Mouse (Mus musculus) heart, adult 9 months (tissue): ENCODE measurements around the gene Mex3d.
A peak's percentile ranks its signal among the peaks of the same experiment; 100 is the strongest.
"Not testable (repeated sequence)": the region's sequence is repeated elsewhere in the genome, so short reads cannot be mapped to it uniquely, and the experiment has no call there.

ENCODE experiments used
- DNase-seq, 2 experiments: peaks; one replicate each; pipeline ENCODE4 v3.0.0; 2022; ENCODE audit warnings: low spot score in 2 of 2

Gene Mex3d

DNA sequence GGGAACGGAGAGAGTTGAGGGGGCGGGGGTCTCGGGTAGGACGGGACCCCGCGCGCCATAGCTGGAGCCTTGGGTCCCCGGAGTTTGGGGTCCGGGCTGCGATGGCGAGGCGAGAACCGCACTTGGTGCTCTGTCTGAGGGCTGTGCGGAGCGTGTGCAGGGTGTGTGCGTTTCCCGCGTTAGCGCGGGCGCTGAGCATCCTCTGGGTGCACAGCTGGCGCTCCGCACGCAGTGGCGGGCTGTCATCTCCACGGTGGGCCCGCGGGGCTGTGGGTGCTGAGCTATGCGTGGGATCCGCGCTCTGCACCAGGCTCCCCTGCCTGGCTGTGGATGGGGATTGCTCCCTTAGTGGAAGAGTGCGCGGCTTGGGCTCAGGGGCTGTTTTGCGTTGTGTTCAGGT, 30.7 kb downstream of the Mex3d start:
- DNase-seq: no peak

GRCm38 (mm10) chr10:80356001-80356682, 31.3 kb downstream of the Mex3d start, which contains the start of gene Plk5:
Gene Plk5 (plus strand): TSS chr10:80356459.
- no peak for DNase-seq

DNA sequence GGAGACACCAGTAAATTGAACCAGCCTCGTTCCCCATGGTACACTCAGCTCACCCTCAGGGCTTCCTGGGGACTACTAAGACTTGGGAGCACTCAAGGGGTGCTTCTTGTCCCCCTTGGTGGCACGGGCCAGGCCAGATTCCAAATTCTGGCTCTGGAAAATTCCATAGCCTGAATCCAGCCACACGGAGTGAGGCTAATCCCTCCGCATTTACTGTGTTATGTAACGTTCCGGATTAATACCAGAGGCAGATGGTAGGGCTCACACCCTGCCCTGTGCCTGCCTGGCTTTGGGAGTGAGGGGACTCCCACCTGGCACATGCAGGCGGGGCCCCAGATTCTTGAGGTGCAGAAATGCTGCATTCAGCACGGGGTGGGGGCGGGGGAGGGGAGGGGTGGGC, 32.0 kb downstream of the Mex3d start:
- DNase-seq: no peak

GRCm38 (mm10) chr10:80352727-80353126, 34.7 kb downstream of the Mex3d start:
- no peak for DNase-seq

- DNase-seq: no peak
Measured at GRCm38 (mm10) chr10:80351896-80352295, 35.6 kb downstream of the Mex3d start.

GRCm38 (mm10) chr10:80350292-80350691, 37.2 kb downstream of the Mex3d start:
- peak; percentile 73 to 83 for DNase-seq

DNA sequence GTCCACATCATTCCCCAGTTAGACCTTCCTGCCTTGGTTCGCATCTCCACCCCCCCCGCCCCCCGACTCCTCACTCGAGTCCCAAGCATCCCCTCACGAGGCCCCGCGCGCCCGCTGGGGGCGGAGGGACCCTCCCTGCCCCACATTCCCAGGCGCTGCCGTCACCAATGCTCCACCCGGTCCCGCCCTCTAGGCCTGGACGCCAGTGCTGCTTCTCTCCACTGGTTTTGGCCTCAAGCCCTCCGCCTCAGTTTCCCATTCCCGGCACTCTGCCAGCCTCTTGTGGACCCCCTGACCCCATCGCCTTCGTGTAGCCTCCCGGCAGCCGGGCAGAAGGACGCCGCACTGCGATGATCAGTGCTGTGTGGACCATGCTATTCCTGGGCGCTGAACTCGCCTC, 38.5 kb downstream of the Mex3d start:
- DNase-seq: no peak

- peak; percentile 80 to 83 for DNase-seq
Measured at GRCm38 (mm10) chr10:80348244-80348781, 39.1 kb downstream of the Mex3d start, which contains the start of gene Adamtsl5. Gene Adamtsl5 (minus strand): TSS chr10:80348412.

DNA sequence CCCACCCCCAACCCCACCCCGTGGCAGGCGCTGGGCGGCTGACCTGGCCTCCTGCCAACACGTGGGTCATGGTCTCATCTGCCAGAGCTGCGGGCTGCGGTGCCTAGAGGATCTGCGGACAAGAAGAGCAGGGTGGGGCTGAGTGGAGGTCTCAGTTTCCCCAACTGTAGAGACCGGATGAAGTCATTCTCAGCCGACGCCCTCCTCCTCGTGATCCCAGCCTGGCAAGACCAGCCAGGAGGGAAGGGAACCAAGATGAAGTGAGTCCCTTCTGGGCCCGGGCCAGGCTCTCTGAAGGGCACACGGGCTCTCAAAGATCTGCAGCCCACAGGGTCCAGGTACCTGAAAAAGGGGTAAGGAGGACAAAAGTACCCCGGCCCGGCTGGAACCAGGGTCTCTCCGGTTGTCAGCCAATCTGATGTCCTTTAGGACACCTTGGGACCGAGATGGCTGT, 39.9 kb downstream of the Mex3d start:
- DNase-seq: peak in 1 of 2 experiments; percentile 59

DNA sequence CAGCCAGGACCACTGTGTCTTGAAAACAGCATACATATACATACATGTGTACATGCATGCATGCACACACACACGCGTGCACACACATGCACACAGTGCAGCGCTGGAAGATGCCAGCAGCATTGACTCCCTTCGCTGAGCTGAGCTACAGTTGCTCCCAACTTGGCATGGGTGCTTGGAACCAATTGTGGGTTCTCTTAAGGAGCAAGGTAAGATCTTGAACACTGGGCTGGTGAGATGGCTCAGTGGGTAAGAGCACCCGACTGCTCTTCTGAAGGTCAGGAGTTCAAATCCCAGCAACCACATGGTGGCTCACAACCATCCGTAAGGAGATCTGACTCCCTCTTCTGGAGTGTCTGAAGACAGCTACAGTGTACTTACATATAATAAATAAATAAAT, 41.5 kb downstream of the Mex3d start:
- DNase-seq: not testable (repeated sequence)

DNA sequence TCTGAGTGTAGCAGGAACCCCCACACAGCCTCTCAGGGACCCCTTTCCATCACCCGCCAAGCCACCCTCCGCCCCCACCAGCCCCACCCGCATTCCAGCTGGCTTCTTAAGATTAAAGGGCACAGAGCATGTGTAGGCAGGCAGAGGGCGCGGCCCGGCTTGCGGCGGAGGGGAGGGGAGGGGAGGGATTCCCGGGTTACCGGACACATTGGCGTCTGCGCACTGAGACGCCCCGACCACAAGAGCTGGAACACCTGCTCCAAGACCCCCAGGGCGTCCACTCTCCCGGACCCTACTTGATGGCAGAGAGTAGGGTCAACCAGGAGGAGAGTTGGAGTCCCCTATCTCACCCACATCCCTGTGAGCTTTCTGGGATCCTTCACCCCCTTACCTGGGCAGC, 42.3 kb downstream of the Mex3d start:
- DNase-seq: no peak

DNA sequence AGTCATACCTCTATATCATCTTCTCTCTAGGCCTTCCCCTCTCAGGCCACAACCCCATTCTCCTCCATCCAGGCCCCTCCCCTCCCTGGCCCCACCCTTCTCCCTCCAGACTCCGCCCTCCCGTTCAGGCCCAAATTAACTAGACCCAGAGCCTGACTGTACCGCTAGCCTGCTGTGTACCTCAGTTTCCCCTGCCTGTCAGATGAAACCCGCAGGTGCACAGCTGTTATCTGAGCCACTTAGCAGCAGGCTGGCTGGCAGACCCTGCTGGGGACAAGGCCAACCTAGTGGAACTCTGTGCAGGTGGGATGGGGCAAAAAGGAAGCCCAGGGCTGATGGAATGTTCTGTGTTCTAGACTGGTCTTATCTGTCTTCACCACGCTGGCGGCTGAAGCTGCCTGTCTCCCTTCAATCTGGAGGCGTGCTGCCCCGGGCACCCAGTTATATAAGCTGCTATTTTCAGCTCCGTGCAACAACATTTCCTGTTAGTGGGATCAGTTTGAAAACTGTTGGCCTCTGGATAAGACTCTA, 43.3 kb downstream of the Mex3d start:
- peak in 1 of 2 experiments; percentile 78 for DNase-seq

- DNase-seq: no peak
Measured at GRCm38 (mm10) chr10:80343425-80343895, 44.0 kb downstream of the Mex3d start.

GRCm38 (mm10) chr10:80342749-80343424, 44.6 kb downstream of the Mex3d start:
- no peak for DNase-seq

GRCm38 (mm10) chr10:80342305-80342748, 45.1 kb downstream of the Mex3d start:
- DNase-seq: no peak

DNA sequence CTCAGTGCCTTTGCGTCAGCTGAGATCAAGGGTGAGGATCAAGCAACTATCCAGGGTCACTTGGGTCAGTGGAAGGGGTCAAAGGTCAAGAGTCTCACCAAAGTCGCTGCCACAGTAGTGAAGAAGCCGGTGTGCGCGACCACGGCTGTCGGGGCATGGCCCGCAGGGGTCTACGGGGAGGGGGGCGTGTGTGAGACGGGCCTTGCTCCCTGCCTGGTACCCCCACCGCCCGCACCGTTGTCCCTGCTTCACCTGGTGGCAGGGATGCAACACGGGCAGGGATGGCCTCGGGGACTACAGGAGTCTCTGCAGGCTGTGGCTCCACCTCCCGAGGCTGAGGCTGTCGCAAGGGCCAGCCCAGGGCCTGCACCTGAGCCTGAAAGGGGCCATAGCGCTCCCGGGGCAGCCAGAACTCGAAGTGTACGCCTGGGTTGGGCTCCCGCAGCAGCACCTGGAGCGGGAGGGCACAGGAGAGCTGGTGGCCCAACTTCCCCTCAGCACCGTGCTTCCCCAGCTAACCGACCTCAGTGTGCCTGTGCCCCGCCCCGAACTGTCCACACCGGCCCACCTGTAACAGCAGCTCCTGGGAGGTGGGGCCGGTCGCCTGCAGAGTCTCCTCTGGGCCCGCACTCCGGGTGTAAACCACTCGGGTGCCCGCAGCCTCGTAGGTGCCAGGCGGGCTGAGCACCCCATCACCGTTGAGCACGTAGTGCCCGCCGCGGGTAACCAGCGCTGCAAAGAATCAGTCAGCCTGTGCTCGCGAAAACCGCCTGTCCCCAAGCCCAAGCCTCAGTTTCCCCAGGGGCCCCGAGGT, 45.8 kb downstream of the Mex3d start:
- DNase-seq: no peak

DNA sequence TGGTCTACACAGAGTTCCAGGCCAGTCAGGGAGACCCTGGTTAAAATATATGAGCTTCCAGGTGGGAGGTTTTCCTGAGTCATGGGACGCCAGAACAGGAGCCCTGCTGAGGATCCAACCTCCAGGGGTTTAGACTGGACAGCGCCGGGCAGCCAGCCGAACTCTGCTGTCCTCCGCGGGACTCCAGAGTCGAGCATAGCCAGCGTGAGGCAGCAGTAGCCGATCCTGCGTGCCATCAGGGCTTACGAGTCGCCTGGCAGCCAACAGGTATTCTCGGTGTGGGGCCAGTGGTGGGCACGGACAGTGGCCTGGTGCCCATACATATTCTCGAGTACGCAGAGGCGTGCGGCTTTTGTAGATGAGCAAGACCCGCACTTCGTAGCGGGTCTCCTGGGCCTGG, 46.4 kb downstream of the Mex3d start:
- no peak for DNase-seq

DNA sequence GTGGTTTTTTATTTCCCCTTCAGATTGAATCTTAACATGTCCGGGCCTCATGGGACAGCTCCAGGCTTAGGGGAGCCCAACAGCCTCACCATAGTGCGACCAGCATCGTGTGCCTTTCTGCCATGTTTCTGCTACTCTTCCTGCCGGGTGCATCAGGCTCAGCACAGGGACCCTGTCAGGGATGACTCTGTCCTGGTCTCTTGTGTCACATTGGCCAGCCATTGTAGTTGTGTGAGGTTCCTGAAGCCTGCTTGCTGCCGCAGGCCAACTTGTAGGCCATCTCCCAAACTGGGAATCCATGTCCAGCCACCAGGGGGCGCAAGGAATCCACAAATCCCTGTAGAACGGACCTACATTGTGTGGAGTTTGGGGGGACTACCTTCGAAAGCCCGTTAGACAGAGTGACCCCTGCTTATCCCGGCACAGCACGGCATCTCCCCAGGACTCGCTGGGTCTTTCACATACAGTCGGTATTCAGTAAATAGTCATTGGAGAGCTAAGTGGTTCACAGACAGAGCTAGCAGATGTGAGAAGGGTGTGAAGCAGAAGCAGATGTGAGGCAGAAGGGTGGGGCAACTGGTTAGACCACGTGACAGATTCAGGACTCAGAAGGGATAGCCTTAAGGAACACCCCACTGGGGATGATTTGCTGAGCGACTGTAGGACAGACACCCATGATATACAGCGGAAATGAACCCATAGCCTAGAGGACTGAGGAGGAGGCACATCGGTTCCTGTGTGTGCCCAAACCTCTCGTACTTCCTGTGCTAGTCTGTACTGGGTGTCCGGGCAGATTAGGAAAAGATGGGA, 47.3 kb downstream of the Mex3d start:
- peak in 1 of 2 experiments; percentile 90 for DNase-seq

DNA sequence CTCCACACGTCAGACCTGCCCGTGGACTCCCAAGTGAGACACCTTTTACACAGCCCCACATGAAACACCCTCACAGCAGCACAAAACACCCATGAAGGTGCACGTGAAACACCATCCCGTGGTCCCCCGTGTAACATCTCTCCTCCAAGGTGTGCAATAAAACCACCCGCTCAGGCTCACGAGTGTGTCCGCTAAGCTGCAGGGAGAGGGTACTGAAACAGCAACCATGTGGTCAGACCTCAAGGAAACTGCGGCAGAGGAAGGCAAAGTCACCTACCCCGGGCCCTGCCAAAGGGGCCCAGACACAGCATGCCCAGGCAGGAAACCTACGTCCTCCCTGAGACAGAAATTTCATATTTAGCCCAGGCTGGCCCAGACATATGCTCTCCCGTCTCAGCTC, 51.2 kb downstream of the Mex3d start:
- no peak for DNase-seq

DNA sequence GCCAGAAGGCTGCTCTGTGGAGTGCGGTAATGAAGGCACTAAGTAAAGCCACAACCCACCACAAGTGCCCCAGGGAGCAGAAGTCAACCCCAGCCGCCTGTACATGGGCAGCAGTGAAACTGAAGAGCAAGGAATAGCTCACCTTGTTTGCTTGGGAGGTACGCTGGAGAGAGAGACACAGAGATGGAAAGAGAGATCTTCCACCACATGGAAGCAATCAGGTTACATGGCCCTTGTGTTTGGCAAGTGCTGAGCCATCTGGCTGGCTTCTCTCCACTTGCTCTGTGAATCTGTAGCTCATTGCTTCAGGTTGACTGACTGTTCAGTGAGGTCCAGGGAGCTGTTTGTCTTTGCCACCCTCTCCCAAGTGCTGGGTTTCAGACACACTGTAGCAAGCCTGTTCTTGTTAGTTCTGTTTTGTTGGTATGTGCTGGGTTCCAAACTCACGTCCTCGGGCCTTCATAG, 54.9 kb downstream of the Mex3d start:
- no peak for DNase-seq
